Mouse (Mus musculus): ENCODE results near the gene Trit1.

Trit1 gene

DNA sequence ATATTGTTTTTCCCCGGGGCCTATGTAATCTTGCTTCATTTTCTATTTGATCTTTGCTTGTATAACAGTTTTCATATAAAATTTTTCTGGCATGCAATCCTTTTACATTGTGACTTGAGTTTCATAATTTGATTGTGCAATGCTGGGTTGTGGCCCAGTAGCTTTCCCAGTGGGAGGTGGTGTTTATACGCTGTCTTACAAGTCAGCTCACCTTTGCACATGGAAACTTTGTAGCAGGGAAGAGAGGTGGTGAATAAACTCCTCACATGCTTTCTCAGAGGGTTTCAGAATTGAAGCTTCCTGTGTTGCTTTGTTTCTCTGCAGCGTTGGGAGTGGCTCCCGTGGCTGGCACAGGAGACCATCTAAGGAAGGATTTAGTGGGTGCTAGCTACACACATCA is 28.4 kb downstream of the Trit1 start:
- DNase-seq (ENCODE audit: low spot score in 2 of 2) = no peak

DNA sequence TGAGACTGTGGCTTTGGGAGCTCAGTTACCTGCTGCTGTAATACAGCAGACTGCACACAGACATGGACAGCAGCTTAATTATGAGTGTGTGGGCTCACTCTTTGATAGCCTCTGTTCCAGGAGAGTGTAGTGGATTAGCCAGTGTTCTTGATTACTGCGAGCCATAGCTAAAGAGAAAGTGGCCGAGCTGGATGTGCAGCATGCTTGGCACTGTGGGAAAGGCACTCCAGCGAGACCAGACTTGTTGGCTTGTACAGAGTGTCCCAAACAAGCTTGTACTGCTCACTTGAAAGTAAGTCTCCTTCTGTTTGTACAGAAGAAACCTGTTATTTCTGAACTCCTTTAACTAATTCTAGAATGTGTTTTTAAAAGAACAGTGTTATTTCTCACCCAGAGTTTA is 29.9 kb downstream of the Trit1 start:
- DNase-seq (ENCODE audit: low spot score in 2 of 2) = no peak

DNA sequence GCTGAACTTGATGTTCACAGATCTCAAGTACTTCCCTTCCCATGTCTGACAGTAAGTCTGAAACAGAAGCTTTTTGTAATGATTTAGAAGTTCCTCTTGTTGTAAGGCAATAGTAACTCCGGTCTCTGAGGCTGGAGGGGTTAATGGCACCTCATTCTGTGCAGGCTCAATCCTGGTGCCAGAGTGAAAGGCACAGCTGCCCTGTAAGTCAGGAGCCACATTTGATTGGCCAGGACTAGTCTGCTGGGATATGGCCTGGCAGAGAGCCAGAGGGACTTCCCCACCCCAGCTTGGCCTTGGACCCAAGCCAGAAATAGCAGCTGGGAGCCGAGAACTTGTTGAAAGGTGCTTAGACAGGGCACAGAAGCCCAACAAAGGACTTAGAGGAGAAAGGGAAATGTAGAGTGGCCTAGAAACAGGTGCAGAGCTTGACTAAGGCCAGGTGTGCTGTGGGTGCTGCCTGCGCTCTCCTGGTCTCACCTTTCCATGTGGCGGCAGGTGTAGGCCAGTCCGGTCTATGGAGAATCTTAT is 34.3 kb downstream of the Trit1 start:
- peak; percentile 60 to 73 for DNase-seq (ENCODE audit: low spot score in 2 of 2)

DNA sequence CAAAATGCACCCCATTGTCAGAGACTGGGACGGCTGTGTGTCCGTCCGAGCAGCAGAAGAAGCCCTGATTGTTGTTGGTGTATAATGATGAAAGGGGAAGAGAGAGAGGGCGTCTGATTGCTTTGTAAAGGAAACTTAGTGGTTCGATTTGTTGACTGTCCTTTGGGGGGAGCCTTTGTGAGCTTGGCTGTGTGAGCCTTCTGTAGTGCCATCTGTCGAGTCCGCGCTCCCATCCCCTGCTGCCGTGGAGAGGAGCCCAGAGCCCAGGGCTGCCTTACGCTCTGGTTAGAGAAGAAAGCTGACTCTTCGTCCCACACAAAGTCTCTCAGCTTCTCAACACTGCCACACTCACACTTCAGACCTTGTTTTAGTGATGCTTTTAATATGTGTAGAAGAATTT is 36.8 kb downstream of the Trit1 start:
- DNase-seq (ENCODE audit: low spot score in 2 of 2) = no peak

DNA sequence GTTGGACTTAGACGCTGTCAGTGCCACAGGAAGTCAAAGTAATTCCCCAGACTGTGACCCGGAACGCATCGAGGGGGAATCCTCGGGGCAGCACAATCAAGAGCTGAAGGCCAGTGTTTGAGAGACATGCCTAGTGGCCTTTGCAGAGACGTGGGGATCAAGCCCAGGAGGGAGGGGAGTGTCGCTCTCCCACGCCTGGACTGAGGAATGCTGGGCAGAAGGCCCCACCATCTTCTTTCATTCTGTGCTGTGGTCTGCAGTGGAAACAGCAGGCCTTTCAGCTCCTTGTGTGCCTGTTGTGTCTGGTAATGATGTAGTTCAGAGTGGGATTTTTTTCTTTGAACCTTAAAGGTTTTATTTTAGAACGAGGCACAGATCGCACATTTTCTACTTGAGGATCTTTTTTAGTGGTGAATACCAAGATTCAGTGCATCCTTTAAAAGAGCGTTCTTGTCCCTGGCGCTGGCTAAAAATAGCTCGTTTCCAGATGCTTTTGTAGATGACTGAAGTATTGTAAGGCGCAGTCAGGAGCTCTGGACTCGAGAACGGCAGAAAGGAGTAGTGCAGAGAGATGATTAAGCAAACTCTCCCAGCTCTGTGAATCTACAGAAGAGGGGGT is 37.9 kb downstream of the Trit1 start:
- no peak for DNase-seq (ENCODE audit: low spot score in 2 of 2)

DNA sequence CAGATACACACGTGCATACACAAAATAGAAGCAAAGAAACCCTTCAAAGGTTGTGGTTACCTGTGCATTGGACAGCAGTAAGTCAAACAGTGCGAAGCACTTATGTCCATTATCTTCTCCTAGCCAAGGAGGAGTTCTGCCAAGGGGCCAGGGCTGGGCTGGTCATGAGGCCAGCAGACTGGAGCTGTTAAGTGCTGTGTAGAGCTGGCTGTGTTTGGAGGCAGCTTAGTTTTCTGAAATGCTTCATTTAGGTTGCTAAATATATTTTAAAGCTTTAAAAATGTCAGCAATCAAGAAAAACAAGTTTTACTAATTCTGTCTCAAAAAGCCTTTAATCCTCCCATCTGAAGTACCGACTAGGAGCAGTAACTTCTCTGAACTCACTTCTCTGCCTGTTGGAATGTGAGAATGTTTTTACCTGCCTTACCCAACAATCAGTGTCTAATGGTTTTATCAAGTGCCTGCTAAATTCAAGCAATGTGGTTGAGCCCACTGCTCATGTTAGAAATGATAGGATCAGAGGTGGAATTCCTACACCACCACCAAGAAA is 40.2 kb downstream of the Trit1 start:
- DNase-seq (ENCODE audit: low spot score in 2 of 2) = no peak

DNA sequence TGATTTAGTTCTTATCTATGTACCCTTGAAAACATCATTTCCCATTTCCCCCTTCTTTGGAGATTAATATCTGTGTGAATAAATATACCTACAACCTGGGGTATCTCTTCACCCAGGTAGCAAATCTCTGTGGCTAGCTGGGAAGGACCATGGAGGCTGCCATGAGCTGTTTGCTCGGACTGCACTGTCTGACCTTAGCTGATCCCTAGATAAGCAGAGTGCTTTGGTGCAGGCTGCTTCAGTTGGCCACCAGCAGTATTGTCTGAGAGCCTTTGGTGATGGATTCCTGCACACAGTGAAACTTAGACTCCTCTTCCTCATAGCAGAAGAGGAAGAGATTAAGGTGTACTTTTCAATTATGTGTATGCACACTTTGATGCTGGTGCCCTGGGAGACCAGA is 41.6 kb downstream of the Trit1 start:
- DNase-seq (ENCODE audit: low spot score in 2 of 2) = no peak

DNA sequence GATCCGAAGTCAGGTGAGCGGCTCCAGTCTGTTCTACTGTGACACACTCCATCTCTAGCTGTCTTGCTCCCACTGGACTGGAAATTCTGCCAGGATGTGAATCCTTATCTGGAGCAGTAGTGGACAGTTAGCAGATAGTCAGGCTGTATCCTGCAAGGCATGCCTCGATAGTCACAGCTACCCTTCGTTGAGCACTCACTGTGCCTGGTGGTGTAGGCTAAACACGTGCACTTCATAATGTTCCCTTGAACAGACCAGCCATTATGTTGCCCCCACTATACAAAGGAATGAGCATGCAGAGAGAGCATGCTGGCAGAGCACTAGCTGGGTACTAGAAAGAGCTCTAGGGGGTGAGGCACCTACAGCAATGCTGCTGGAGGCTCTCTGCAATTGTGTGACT is 45.3 kb downstream of the Trit1 start:
- no peak for DNase-seq (ENCODE audit: low spot score in 2 of 2)

DNA sequence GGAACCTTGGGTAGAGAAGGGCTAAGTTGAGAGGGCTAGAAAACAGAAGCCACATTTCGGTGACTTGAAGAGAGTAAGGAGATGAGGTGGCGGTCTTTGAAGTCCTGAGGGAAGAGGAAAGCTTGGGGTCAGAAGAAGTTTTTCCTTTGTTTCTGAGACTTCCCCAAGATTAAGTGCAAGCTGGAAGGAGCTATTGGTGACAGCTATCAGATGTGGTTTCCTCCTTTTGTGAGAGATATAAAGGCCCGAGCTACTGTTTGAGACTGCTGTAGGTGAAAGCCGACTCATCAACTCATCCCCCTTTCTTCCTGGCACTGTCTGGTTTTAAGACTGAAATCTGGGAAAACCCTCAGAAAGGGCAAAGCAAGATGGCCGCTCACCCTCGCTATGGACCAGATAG is 52.2 kb downstream of the Trit1 start:
- DNase-seq (ENCODE audit: low spot score in 2 of 2) = no peak

DNA sequence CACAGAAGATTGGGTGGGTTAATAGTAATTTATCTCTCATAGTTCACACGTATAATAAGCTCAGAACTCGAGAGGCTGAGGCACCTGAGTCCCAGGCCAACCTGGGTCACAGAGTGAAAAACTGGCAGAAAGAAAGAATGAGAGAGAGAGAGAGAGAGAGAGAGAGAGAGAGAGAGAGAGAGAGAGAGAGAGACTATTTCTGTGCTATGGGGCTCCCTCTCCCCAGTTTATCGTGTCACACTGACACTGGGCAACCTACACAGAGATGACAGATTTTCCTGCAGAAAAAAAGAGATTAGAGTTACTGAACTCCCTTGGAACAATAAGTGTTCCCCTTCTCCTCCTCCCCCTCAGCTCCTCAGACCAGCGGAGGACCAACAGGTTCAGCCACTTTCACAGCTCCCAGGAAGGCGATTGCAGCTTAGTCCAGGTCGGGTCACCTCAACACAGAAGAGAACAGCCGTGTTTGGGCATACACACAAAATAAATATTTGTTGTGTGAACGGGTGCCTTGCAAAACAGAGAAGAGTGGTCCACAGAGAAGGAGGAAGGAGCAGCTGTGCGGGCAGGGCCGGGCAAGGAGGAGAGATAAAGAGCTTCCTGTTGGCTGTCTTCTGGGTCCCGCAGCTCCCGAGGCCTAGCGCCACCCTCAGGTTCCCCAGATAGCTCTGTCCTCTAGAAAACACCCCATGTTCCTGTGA is 55.0 kb downstream of the Trit1 start:
- DNase-seq (ENCODE audit: low spot score in 2 of 2) = peak; percentile 48 to 75

DNA sequence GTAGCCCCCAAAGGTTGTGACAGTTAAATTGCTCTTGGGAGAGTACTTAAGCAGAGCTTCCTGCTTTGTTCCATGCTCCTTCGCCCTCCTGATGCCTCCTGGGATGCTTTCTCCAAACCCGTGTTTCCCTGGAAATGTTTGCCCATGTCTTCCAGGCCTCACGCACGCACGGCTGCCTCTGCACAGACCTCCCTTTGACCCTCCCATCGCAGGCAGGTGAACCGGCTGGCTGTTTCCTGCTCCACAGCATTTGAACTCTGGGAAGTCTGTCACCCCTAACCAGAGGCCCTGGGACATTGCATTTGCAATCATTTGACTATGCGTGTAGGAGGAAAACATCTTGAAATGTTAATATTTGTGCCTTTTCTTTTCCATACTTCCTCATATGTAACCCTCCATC is 60.5 kb downstream of the Trit1 start:
- DNase-seq (ENCODE audit: low spot score in 2 of 2) = no peak

DNA sequence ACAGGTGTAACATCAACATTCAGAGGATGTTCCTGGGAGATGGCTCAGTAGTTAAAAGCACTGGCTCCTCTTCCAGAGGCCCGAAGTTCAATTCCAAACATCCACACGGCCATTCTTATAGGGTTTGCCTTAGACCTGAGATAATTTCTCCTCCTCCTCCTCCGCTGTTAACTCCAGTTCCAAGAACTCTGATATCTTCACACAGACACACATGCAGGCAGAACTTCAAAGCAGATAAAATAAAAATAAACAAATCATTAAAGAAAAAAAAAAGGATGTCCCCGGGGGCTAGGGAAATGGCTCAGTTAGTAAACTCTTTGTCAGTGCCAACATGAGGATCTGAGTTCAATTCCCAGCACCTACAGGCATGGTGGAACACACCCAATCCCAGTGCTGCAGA is 61.8 kb downstream of the Trit1 start:
- no peak for DNase-seq (ENCODE audit: low spot score in 2 of 2)

DNA sequence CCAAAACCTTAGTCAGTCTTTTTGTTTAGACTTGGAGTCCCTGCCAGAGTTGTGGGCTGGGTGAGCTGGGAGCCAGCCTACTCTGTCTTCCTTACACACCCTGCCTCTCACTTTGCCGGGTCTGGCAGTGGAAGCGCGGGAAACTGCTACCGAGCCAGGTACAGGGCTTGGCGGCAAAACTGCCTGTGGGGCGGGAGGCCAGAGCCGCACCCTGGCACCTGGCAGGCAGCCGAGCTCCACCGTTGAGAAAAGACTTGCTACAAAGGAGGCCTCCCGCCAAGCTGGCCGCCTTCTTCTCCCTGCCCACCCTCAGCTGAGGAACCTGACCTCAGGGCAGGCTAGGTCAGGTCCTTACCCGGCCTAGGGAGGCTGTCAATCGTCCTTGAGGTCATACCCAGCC is 64.4 kb downstream of the Trit1 start:
- DNase-seq (ENCODE audit: low spot score in 2 of 2) = peak; percentile 62 to 73

DNA sequence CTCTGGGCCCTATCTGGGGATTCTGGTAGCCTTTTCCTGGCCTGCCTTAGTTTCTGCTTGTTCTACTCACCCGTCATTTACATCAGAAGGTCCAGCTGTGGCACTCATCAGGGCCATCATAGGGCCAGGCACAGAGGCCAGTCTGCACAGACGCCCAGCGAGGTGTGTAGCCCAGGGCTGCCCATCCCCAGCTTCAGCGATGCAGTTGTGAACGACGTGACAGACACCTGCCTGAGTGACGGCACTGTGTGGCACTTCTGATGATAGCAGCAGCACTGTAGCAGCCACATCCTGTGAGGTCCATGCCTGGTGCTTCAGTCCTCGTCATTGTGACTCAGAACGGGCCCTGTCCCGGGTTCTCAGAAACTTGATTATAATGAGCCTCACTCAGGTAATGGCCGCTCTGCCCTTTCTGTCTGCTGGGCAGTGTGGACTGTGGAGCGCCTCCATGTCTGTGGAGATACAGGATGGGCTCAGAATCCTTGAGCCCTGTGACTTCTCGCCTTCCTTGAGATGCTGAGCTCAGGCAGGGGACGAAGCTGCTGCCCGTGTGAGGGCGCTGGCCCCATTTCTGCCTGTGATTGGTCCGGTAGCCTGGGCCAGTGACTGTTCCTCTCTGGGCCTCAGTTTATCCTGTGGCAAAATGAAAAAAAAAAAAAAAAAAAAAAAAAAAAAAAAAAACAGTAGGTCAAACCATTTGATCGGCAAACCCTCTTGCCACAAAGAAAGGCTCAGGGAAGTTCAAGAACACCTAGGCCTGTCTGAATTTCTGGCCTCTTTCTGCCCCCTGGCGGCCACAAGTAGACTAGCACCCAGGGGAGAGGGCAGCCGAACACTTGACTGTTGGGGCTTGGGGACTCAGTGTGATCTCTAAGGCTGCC is 66.1 kb downstream of the Trit1 start:
- peak; percentile 57 to 81 for DNase-seq (ENCODE audit: low spot score in 2 of 2)

DNA sequence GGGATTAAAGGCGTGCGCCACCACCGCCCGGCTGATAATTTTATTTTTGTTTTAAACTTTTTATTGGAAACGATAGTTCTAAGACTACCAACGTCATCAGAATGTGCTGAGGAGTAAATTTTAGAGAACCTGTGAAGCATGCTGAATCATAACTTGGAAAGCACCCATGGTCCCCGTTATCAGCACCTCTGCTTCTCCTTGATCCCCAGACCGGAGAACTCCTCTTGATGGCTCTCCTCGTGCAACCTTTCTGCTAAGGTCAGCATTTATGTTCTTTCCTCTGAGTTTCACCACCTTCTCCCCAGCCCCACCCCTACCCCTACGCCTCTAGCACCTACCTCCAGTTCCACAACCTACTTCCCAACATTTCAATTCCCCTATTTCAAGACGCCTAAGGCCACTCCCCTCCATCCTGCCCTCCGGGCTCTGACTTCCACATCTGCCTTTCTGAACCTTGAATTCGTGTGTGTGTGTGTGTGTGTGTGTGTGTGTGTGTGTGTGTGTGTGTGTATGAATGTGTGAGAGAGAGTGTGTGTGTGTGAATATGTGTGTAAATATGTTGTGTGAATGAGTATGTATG is 67.0 kb downstream of the Trit1 start:
- DNase-seq (ENCODE audit: low spot score in 2 of 2) = no peak

DNA sequence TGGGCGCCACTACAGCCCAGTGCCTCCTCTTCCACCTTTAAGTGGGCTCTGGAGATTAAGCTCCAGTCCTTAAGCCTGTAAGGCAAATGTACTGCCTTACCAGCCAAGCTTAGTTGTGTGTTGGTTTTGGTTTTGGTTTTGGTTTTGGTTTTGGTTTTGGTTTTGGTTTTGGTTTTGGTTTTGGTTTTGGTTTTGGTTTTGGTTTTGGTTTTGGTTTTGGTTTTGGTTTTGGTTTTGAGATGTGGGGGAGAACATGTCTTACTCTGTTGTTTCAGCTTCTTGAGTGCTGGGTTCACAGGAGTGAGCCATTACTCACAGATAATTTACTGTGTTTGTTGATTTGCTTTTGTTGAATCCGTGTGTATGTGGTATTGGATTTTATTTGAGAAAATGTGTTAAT is 68.9 kb downstream of the Trit1 start:
- DNase-seq (ENCODE audit: low spot score in 2 of 2) = no peak

DNA sequence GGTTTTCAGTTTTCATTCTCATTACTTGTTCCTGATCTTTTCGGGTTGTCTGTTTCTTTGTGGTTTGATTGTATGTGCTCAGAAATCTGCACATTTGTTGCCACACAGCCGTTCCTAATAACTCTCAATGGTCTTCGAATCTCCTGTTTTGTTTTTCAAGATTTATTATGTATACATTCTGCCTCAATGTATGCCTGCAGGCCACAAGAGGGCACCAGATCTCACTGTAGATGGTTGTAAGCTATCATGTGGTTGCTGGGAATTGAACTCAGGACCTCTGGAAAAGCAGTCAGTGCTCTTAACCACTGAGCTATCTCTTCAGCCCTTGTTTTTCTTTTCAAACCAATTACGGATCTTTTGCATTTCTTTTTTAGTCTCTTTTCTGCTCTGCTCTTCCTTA is 70.0 kb downstream of the Trit1 start:
- DNase-seq (ENCODE audit: low spot score in 2 of 2) = no peak

DNA sequence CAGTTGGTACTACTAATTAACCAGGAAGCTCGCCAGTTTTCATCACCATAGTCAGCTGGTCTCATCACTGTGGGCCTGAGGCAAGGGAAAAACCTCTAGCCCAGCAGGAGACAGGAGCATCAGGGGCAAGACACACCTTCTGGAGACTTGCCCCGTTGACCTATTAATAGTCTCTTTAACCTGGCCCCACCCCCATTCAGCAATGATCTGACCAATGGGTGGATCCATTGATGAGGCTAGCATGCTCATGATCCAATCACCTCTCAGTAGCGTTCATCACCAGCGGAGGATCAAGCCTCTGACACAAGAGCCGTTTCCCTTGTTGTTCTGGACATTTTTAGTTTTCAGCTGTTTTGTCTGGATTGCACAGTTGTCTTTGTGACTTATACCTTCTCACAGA is 76.2 kb downstream of the Trit1 start:
- DNase-seq (ENCODE audit: low spot score in 2 of 2) = no peak

DNA sequence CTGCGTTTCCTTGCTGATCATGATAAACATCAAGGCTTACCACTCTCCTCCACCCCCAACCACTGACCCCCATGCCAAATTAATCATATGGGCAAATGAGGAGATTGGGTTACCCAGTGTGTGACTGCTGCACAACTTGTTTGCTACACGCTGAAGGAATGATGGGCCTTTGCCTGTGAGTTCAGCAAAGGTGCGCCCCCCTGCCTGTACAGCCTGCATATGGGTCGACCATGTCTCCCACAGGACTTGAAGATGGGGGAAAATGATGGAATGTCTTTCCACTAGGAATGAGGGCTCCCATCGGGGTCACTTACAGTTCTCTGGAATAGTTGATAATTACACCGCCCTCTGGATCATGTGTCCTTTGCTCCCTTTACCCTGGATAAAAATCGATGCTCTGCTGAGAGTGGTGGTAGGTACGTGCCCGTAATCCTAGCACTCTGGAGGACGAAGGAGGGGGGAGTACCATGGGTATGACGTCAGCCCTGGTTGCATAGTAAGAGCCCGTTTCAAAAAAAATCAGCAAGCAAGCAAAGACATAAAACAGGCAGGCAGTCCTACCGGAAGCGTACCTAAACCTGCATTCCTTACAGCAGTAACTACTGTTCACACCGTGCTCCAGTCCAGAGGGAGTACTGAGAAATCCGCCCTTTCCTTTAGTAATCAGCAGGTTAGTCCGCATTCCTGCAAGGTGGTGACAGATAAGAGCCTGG is 76.8 kb downstream of the Trit1 start:
- DNase-seq (ENCODE audit: low spot score in 2 of 2) = no peak

DNA sequence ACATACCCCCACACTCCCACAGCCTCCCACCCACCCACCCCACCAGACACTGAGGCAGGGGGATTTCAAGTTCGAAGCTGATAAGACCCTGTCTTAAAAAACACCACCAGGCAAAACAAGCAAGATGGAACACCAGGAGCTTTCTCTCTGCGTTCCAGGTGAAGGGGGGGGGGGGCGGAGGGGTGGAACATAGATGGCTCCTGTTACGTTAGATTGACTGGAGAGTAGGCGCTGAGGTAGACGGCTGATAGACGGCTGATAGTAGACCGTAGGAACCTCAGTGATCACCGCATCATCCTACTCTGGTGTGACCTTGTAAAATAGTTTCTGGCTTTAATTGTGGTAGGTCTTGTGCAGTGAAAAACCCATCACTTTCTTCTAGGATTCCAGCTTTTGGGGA is 77.5 kb downstream of the Trit1 start:
- no peak for DNase-seq (ENCODE audit: low spot score in 2 of 2)

All from spleen, postnatal 4 days (tissue).